ENCODE assay signal across 8 mouse cellular contexts in the genomic region with DNA sequence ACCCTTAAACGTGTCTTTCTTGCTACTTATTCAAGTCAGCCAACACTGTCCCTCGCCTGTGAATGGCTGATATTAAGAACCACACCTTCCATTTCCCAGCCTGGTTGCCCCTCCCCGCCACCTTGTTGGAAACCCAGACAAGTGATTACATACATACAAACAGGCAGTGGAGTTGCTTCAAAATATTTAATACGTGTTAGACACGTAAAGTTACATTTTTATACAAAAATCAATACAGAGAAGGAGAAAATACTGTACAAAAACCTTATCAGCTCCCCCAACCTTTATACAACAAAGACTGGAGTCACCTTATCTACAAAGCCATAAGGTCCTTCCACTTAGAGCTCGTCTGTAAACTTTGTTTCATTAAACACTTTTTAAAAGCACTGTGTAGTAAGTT. TPM values are rescaled to one million over a fixed set of nuclear protein-coding genes. Genes with fewer than 3 reads are reported as not detected.
DNase-seq lines count a peak whose midpoint lies in the region; ATAC-seq and TF ChIP-seq lines count a peak whose summit lies in the region.

No protein-coding gene starts in this region.

- peaks cover 15% of the 10 kb centered on the region for H3K4me1 ChIP-seq in kidney, postnatal 0 days (replicated peaks; ENCODE audit: insufficient read depth, low read length)
- H3K4me1 ChIP-seq in embryonic facial prominence, embryonic 11.5 days (ENCODE audit: control insufficient read depth, insufficient read depth, low read length) = peaks cover 8% of the 10 kb centered on the region
- peaks cover 16% of the 10 kb centered on the region for H3K4me1 ChIP-seq in intestine, postnatal 0 days (replicated peaks; ENCODE audit: control insufficient read depth, insufficient read depth, low read length)
- peaks cover 10% of the 10 kb centered on the region for H3K4me1 ChIP-seq in cerebellum, adult 2 months (ENCODE audit: control insufficient read depth, insufficient read depth, low read length)

- TF ChIP-seq POLR2A in cerebellum, adult 2 months (IDR thresholded peaks at IDR 0.05; ENCODE audit: borderline replicate concordance, insufficient read depth, low read length) = no peak

- H3K4me2 ChIP-seq in kidney, postnatal 0 days (ENCODE audit: low read length) = peak overlapping the region; percentile 74
- peak overlapping the region; percentile 85 for H3K4me2 ChIP-seq in embryonic facial prominence, embryonic 11.5 days (ENCODE audit: low read depth, low read length)
- peak overlapping the region; percentile 77 for H3K4me2 ChIP-seq in intestine, postnatal 0 days (replicated peaks; ENCODE audit: low read depth)

- no peak overlapping the region for H3K27ac ChIP-seq in kidney, postnatal 0 days
- H3K27ac ChIP-seq in embryonic facial prominence, embryonic 11.5 days (replicated peaks; ENCODE audit: low read depth, low read length) = no peak overlapping the region
- peak overlapping the region; percentile 91 for H3K27ac ChIP-seq in intestine, postnatal 0 days (ENCODE audit: low read depth, low read length)
- H3K27ac ChIP-seq in cerebellum, adult 2 months (ENCODE audit: insufficient read depth, low read length) = no peak overlapping the region

- ATAC-seq in kidney, postnatal 0 days (replicated peaks; ENCODE audit: low FRiP score, low read depth) = no peak
- ATAC-seq in embryonic facial prominence, embryonic 11.5 days (replicated peaks; ENCODE audit: insufficient number of reproducible peaks, low FRiP score, low TSS enrichment, low read depth) = no peak
- ATAC-seq in intestine, postnatal 0 days = no peak

- TF ChIP-seq CTCF in kidney, postnatal 0 days (IDR thresholded peaks at IDR 0.05; ENCODE audit: low read depth) = no peak
- no peak for TF ChIP-seq CTCF in intestine, postnatal 0 days (IDR thresholded peaks at IDR 0.05; ENCODE audit: low read depth)
- no peak for TF ChIP-seq CTCF in cerebellum, adult 2 months (IDR thresholded peaks at IDR 0.05; ENCODE audit: borderline replicate concordance, insufficient read depth, low read depth, low read length)

- no peaks in the 10 kb centered on the region for H3K27me3 ChIP-seq in kidney, postnatal 0 days (ENCODE audit: insufficient read depth, low read length)
- no peaks in the 10 kb centered on the region for H3K27me3 ChIP-seq in embryonic facial prominence, embryonic 11.5 days (ENCODE audit: control insufficient read depth, insufficient read depth, low read length)
- H3K27me3 ChIP-seq in intestine, postnatal 0 days (replicated peaks; ENCODE audit: control insufficient read depth, insufficient read depth, low read length) = no peaks in the 10 kb centered on the region
- no peaks in the 10 kb centered on the region for H3K27me3 ChIP-seq in cerebellum, adult 2 months (ENCODE audit: control insufficient read depth, insufficient read depth, low read length)

- H3K4me3 ChIP-seq in kidney, postnatal 0 days (replicated peaks; ENCODE audit: low read depth, low read length) = peak overlapping the region; percentile 96
- peak overlapping the region; percentile 99 for H3K4me3 ChIP-seq in embryonic facial prominence, embryonic 11.5 days (ENCODE audit: low read depth, low read length)
- peak overlapping the region; percentile 100 for H3K4me3 ChIP-seq in intestine, postnatal 0 days (ENCODE audit: low read depth, low read length)
- H3K4me3 ChIP-seq in cerebellum, adult 2 months (replicated peaks; ENCODE audit: insufficient read depth, low read depth, low read length) = no peak overlapping the region

- H3K36me3 ChIP-seq in kidney, postnatal 0 days (ENCODE audit: insufficient read depth, low read length) = no peaks in the 10 kb centered on the region
- H3K36me3 ChIP-seq in embryonic facial prominence, embryonic 11.5 days (replicated peaks; ENCODE audit: control insufficient read depth, insufficient read depth, low read depth, low read length) = no peaks in the 10 kb centered on the region; the same call in 1 of the 2 replicates
- no peaks in the 10 kb centered on the region for H3K36me3 ChIP-seq in intestine, postnatal 0 days (ENCODE audit: control insufficient read depth, insufficient read depth)

- DNase-seq in kidney, postnatal 0 days (ENCODE audit: low spot score) = no peak
- no peak for DNase-seq in kidney, postnatal 36 days
- DNase-seq in embryonic facial prominence, embryonic 11.5 days (ENCODE audit: low spot score) = no peak
- peak; percentile 52 for DNase-seq in naive thymus-derived CD4-positive, alpha-beta T cell, adult 2 months (ENCODE audit: low read depth)
- no peak for DNase-seq in cerebellum, adult 2 months
- no peak for DNase-seq in left cerebral cortex, postnatal 14 days (ENCODE audit: low spot score in 2 of 2)
- DNase-seq in embryo, embryonic 10 days (ENCODE audit: low spot score) = no peak

- peak overlapping the region; percentile 98; the same call in 1 of the 2 replicates for H3K9ac ChIP-seq in kidney, postnatal 0 days (ENCODE audit: low read depth, low read length)
- H3K9ac ChIP-seq in embryonic facial prominence, embryonic 11.5 days (replicated peaks; ENCODE audit: low read length) = peak overlapping the region; percentile 22
- peak overlapping the region; percentile 98 for H3K9ac ChIP-seq in intestine, postnatal 0 days (ENCODE audit: low read depth, low read length)

- WGBS in kidney, postnatal 0 days = 31% methylated on average over 6 of the region's 6 CpGs
- WGBS in embryonic facial prominence, embryonic 11.5 days = 33% methylated on average over 6 of the region's 6 CpGs
- WGBS in intestine, postnatal 0 days = 13% methylated on average over 6 of the region's 6 CpGs
- WGBS in cerebellum, adult 2 months = 53% methylated on average over 6 of the region's 6 CpGs

- no peaks in the 10 kb centered on the region for H3K9me3 ChIP-seq in kidney, postnatal 0 days (replicated peaks; ENCODE audit: low read length)
- no peaks in the 10 kb centered on the region for H3K9me3 ChIP-seq in embryonic facial prominence, embryonic 11.5 days (replicated peaks; ENCODE audit: control insufficient read depth, low read length)
- no peaks in the 10 kb centered on the region for H3K9me3 ChIP-seq in intestine, postnatal 0 days (ENCODE audit: control insufficient read depth)

- intact Hi-C loops in left cerebral cortex, postnatal 14 days (cut with DNase I) = loop anchor here (5.0 kb wide), 2 partner anchors 60 to 120 kb away; partner anchors contain the start of gene Stx6

RNA-seq across cellular contexts. Expression of gene Ier5, which starts 2.1 kb away (rescaled TPM):
- 8.0 and 11.4 TPM in 2 replicates for polyA plus RNA-seq in kidney, postnatal 0 days (2015; fragmentation: Nextera tagmentation; extraction: Ambion mirVana)
- 16.4 and 19.0 TPM in 2 replicates for polyA plus RNA-seq in embryonic facial prominence, embryonic 11.5 days (2014; fragmentation: Nextera tagmentation; extraction: Ambion mirVana)
- 6.1 and 6.8 TPM in 2 replicates for polyA plus RNA-seq in intestine, postnatal 0 days (2015; fragmentation: Nextera tagmentation; extraction: Ambion mirVana)
- 13.0 and 13.7 TPM in 2 replicates for polyA plus RNA-seq in cerebellum, adult 2 months (2012; rRNA removed)
- total RNA-seq in left cerebral cortex, postnatal 14 days (2021) = 10 to 100 TPM; 36.8 to 37.1 TPM

RNA-seq across cellular contexts. Expression of gene Mr1, which starts 49.3 kb away (rescaled TPM):
- polyA plus RNA-seq in kidney, postnatal 0 days (2015; fragmentation: Nextera tagmentation; extraction: Ambion mirVana) = 7.4 and 7.9 TPM in 2 replicates
- 3.7 and 4.5 TPM in 2 replicates for polyA plus RNA-seq in embryonic facial prominence, embryonic 11.5 days (2014; fragmentation: Nextera tagmentation; extraction: Ambion mirVana)
- polyA plus RNA-seq in intestine, postnatal 0 days (2015; fragmentation: Nextera tagmentation; extraction: Ambion mirVana) = 2.8 and 3.4 TPM in 2 replicates
- polyA plus RNA-seq in cerebellum, adult 2 months (2012; rRNA removed) = 4.0 and 4.6 TPM in 2 replicates
- 1 to 10 TPM; 2.0 to 2.3 TPM for total RNA-seq in left cerebral cortex, postnatal 14 days (2021)

Comparison
In these comparisons a context has a peak if more than half of its experiments do, and no peak if none do; other contexts are left out.
1. H3K9ac ChIP-seq: peak in every context shown above with its lines; median percentile 98 in kidney, postnatal 0 days; 98 in intestine, postnatal 0 days; 22 in embryonic facial prominence, embryonic 11.5 days.